Mouse (Mus musculus): ENCODE measurements around the gene Dync1i1. TPM values are rescaled to one million over a fixed set of nuclear protein-coding genes. Genes with fewer than 3 reads are reported as not detected.

Dync1i1 gene
- polyA plus RNA-seq, 1 experiment from 2014 or later: 117 TPM

DNA sequence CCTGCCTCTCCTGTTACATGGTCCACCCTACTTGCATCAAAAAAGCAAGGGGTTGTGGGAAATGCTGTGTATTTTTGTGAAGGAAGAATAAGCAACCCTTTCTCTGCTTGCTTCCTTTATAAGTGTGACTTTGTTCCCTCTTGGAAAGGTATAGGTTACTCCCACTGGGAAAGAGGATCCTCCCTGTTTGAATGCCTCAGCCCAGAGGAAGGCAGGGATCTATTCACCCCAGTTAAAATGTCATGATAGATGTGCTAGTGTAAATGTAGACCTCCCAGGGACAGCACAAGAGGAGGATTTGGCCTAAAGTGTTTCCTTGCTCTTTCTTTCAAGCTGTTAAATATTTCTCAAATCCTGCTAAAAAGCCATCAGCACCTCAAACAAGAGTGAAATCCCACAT is 9.0 kb downstream of the Dync1i1 start:
- H3K36me3 ChIP-seq: no peaks in the 10 kb centered on the region
- no peak overlapping the region; the same call in 1 of the 2 replicates for H3K27ac ChIP-seq (replicated peaks)
- H3K4me3 ChIP-seq: no peak overlapping the region
- no peak overlapping the region for H3K4me2 ChIP-seq (replicated peaks)
- H3K9ac ChIP-seq (replicated peaks): no peak overlapping the region
- no peaks in the 10 kb centered on the region for H3K4me1 ChIP-seq
- ATAC-seq (replicated peaks): no peak
- no peaks in the 10 kb centered on the region for H3K9me3 ChIP-seq
- H3K27me3 ChIP-seq: no peaks in the 10 kb centered on the region

DNA sequence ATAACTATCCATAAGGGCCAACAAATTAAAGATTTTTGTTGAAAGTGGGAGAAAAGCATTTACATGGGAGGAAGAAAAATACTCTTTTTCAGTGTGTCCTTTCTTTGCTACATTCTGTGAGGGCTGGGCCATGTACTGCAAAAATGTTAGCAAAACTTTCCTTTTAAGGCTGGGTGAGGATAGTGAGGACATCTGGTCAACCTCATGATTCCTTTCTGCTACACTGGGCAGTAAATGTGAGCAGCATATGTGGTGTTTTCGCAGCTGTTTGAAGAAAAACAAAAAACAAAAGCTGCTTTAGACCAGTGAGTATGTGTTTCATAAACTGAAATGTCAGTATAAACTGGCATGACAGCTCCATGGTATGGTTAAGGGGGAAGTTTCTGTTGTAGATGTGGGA is 9.4 kb downstream of the Dync1i1 start:
- ATAC-seq (replicated peaks): no peak

GRCm38 (mm10) chr6:5739711-5740110 is 14.3 kb downstream of the Dync1i1 start:
- Histone ChIP-seq H3K36me3 (no peaks in the 10 kb centered on the region), H3K4me3 (no peak overlapping the region), H3K27me3 (no peaks in the 10 kb centered on the region), H3K27ac (replicated peaks) (peak overlapping the region; percentile 74), H3K9me3 (no peaks in the 10 kb centered on the region), H3K9ac (replicated peaks) (no peak overlapping the region), H3K4me1 (no peaks in the 10 kb centered on the region), H3K4me2 (replicated peaks) (no peak overlapping the region)
- peak; percentile 92 for ATAC-seq (replicated peaks)
- 53% methylated on average over 7 of the region's 7 CpGs for WGBS

More for the DNA sequence above, 9.4 kb downstream of the Dync1i1 start:
- Histone ChIP-seq H3K36me3 (no peaks in the 10 kb centered on the region), H3K27me3 (no peaks in the 10 kb centered on the region), H3K9ac (replicated peaks) (no peak overlapping the region), H3K9me3 (no peaks in the 10 kb centered on the region), H3K27ac (replicated peaks) (no peak overlapping the region), H3K4me1 (no peaks in the 10 kb centered on the region), H3K4me3 (no peak overlapping the region), H3K4me2 (replicated peaks) (no peak overlapping the region)
- WGBS: 82% methylated on average over 1 of the region's 1 CpGs

GRCm38 (mm10) chr6:5741395-5742032 is 16.1 kb downstream of the Dync1i1 start:
- ATAC-seq (replicated peaks): no peak; the same call in 1 of the 2 replicates
- no peak overlapping the region for H3K4me2 ChIP-seq (replicated peaks)
- 73% methylated on average over 6 of the region's 6 CpGs for WGBS
- no peak overlapping the region for H3K4me3 ChIP-seq
- H3K4me1 ChIP-seq: no peaks in the 10 kb centered on the region
- no peaks in the 10 kb centered on the region for H3K27me3 ChIP-seq
- no peaks in the 10 kb centered on the region for H3K36me3 ChIP-seq
- H3K9ac ChIP-seq (replicated peaks): no peak overlapping the region
- H3K27ac ChIP-seq (replicated peaks): peak overlapping the region; percentile 70
- H3K9me3 ChIP-seq: no peaks in the 10 kb centered on the region

DNA sequence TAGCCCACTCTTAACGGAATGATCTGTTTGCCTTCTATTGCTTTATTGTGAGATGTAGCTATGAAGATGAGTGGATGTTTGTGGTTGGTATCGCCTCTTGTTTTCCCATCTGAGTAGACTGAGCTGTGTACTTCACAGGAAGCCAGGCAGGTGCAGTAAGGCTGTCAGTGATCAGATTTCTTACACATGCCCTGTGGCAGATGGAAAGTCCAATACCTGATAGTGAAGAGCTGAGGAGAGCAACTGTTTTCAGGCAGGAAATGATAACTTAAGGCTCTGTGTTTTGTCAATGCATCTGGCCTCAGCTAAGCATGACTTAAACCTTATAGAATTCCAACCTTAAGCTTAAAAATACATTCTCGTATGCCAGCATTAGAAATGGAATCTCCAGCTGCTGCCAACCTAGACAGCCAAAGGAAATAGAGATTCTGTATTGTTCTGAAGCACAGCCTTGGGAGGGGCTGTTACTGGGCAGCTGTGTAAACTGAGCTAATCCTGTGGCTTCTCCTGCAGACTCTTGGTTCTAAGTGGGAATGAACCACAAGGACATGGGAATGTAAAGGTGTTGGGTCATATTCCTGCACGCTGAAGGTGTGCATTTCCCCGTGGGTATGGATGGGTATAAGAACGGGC is 24.8 kb downstream of the Dync1i1 start:
- no peak for ATAC-seq (replicated peaks)
- 86% methylated on average over 6 of the region's 6 CpGs for WGBS
- Histone ChIP-seq H3K27me3 (no peaks in the 10 kb centered on the region), H3K36me3 (no peaks in the 10 kb centered on the region), H3K9me3 (no peaks in the 10 kb centered on the region), H3K27ac (replicated peaks) (no peak overlapping the region), H3K4me3 (no peak overlapping the region), H3K4me1 (peaks cover 12% of the 10 kb centered on the region), H3K9ac (replicated peaks) (no peak overlapping the region), H3K4me2 (replicated peaks) (no peak overlapping the region)

DNA sequence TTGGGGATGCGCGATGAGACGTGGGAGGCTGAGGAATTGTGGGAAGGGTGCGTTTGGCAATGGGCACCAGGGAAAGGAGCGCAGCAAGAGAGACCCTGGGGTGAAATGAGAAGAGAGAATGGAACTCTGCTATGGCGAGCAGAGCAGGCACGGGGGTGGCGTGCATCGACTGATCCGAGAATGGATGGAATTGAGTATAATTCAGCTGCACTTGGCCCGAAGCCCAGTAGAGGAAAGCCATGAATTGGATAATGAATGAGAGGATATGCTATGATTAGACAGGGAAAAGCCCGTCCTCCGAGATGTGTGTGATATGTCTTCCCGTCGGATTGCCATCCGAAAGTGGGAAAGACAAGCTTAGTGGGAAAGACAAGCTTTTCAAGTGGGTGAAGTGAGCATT is 26.7 kb downstream of the Dync1i1 start:
- 49% methylated on average over 16 of the region's 16 CpGs for WGBS
- no peaks in the 10 kb centered on the region for H3K36me3 ChIP-seq
- peaks cover 15% of the 10 kb centered on the region for H3K4me1 ChIP-seq
- no peaks in the 10 kb centered on the region for H3K27me3 ChIP-seq
- H3K9me3 ChIP-seq: no peaks in the 10 kb centered on the region
- no peak overlapping the region for H3K27ac ChIP-seq (replicated peaks)
- no peak overlapping the region for H3K9ac ChIP-seq (replicated peaks)
- H3K4me3 ChIP-seq: no peak overlapping the region
- no peak overlapping the region for H3K4me2 ChIP-seq (replicated peaks)
- ATAC-seq (replicated peaks): peak; percentile 83

- WGBS: 57% methylated on average over 5 of the region's 5 CpGs
- ATAC-seq (replicated peaks): 0 out of 2 replicates have a peak, but pooled peaks have one; percentile 42
- no peak overlapping the region for H3K4me3 ChIP-seq
- H3K36me3 ChIP-seq: no peaks in the 10 kb centered on the region
- no peak overlapping the region for H3K27ac ChIP-seq (replicated peaks)
- H3K27me3 ChIP-seq: no peaks in the 10 kb centered on the region
- no peak overlapping the region for H3K4me2 ChIP-seq (replicated peaks)
- no peak overlapping the region for H3K9ac ChIP-seq (replicated peaks)
- peaks cover 15% of the 10 kb centered on the region for H3K4me1 ChIP-seq
- H3K9me3 ChIP-seq: no peaks in the 10 kb centered on the region
Observed at GRCm38 (mm10) chr6:5752617-5753016, 27.2 kb downstream of the Dync1i1 start.

DNA sequence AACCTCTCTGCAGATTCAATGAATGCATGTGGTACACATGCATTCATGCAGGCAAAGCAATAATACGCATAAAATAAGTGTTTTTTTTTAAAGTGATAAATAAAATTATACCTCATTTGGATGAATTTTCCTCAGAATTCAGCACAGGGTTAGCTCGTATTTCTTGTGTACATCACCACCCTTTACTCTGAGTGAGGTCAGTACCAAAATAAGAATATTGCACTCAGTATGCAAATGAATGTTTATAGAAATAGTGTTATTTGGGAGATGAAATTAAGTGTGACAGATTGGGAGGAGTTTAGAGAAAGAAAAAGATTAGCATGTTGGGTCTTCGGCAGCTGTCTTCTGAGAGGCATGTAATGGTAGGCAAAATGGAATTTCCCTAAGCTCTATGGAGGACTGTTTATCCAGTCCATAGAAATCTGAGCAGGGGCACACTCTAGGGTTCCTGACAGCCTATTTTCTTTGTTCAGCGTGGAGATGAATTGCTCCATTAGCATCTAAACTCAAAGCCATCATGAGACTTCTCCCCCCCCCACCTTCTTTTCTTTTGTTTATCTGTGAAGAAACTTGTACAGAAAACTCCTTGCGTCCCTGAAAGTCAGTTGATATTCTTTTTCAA is 31.2 kb downstream of the Dync1i1 start:
- Histone ChIP-seq H3K4me1 (peaks cover 15% of the 10 kb centered on the region), H3K27ac (replicated peaks) (no peak overlapping the region), H3K4me3 (no peak overlapping the region), H3K36me3 (no peaks in the 10 kb centered on the region), H3K27me3 (no peaks in the 10 kb centered on the region), H3K9ac (replicated peaks) (no peak overlapping the region), H3K4me2 (replicated peaks) (no peak overlapping the region), H3K9me3 (no peaks in the 10 kb centered on the region)
- ATAC-seq (replicated peaks): no peak
- WGBS: 39% methylated on average over 5 of the region's 5 CpGs

- Histone ChIP-seq H3K4me3 (no peak overlapping the region), H3K9me3 (no peaks in the 10 kb centered on the region), H3K4me2 (replicated peaks) (no peak overlapping the region), H3K4me1 (no peaks in the 10 kb centered on the region), H3K9ac (replicated peaks) (no peak overlapping the region), H3K36me3 (no peaks in the 10 kb centered on the region), H3K27ac (replicated peaks) (no peak overlapping the region), H3K27me3 (no peaks in the 10 kb centered on the region)
- no peak for ATAC-seq (replicated peaks)
- WGBS: 68% methylated on average over 2 of the region's 2 CpGs
Observed at GRCm38 (mm10) chr6:5762943-5763342, 37.5 kb downstream of the Dync1i1 start.

DNA sequence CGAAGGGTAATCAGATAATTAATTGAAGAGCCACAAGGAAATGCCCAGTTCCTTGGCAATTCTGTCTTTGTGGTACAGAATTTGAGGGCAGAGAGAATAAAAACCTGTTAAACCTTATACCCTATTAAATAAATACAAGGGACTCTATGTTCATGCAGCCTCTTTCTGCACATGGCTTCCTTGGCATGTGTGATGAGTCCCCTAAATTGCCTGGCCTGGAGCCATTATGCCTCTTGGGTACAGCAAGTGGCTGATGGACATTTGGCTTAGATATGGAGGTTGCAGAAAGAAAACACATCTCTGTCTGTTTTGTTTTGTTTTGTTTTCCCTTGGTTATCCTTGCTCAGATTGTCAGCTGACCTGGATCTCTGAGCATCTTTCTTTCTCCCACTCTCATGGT is 43.1 kb downstream of the Dync1i1 start:
- 47% methylated on average over 1 of the region's 1 CpGs for WGBS

DNA sequence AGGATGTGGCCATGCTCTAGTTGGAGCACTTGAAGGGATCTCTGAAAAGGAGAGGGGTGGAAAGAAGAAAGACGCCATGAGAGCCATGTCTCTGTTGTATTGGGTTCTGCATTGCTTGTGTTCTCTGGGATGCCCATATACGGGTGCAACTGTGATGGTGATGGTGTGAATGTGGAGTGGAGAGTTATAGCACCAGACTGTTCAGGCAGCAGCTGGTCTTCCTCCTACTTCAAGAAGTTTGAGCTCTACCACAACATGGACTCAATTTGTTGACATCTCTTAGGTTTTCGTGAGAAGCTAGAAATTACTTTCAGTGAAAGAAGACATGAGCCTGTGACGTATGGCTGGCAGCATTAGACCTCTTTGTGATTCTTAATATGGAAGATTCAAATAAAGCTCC is 44.8 kb downstream of the Dync1i1 start:
- WGBS: 90% methylated on average over 4 of the region's 4 CpGs
- no peaks in the 10 kb centered on the region for H3K4me1 ChIP-seq
- H3K9me3 ChIP-seq: no peaks in the 10 kb centered on the region
- ATAC-seq (replicated peaks): no peak
- no peak overlapping the region for H3K27ac ChIP-seq (replicated peaks)
- H3K4me2 ChIP-seq (replicated peaks): no peak overlapping the region
- H3K27me3 ChIP-seq: no peaks in the 10 kb centered on the region
- no peaks in the 10 kb centered on the region for H3K36me3 ChIP-seq
- H3K9ac ChIP-seq (replicated peaks): no peak overlapping the region
- no peak overlapping the region for H3K4me3 ChIP-seq

More for the DNA sequence above, 43.1 kb downstream of the Dync1i1 start:
- Histone ChIP-seq H3K36me3 (no peaks in the 10 kb centered on the region), H3K4me1 (no peaks in the 10 kb centered on the region), H3K9ac (replicated peaks) (no peak overlapping the region), H3K27me3 (no peaks in the 10 kb centered on the region), H3K4me2 (replicated peaks) (no peak overlapping the region), H3K4me3 (no peak overlapping the region), H3K27ac (replicated peaks) (no peak overlapping the region), H3K9me3 (no peaks in the 10 kb centered on the region)
- no peak for ATAC-seq (replicated peaks)

GRCm38 (mm10) chr6:5775461-5775860 is 50.0 kb downstream of the Dync1i1 start:
- H3K4me3 ChIP-seq: no peak overlapping the region
- peak overlapping the region; percentile 70; the same call in 1 of the 2 replicates for H3K27ac ChIP-seq (replicated peaks)
- WGBS: 47% methylated on average over 3 of the region's 3 CpGs
- no peak overlapping the region for H3K9ac ChIP-seq (replicated peaks)
- H3K27me3 ChIP-seq: no peaks in the 10 kb centered on the region
- peak; percentile 58; the same call in 1 of the 2 replicates for ATAC-seq (replicated peaks)
- H3K4me2 ChIP-seq (replicated peaks): no peak overlapping the region
- H3K4me1 ChIP-seq: no peaks in the 10 kb centered on the region
- no peaks in the 10 kb centered on the region for H3K9me3 ChIP-seq
- H3K36me3 ChIP-seq: no peaks in the 10 kb centered on the region
